Mouse (Mus musculus) ES-E14 (cell line): ENCODE measurements at regions not wholly inside any gene's neighbourhood (a gene's known extent, or its start where the extent isn't known, plus 50 kb on each side); places are given as distances from the start of the nearest gene placed in this dataset.

Source experiments
- DNase-seq: peaks from one replicate; pipeline ENCODE4 v3.0.0-alpha.2; 2013; ENCODE audit warnings: low read depth, low spot score
- H3K27ac ChIP-seq: 2 replicates; pipeline ENCODE4 v1.5.1; 2012; ENCODE audit warnings: low read depth, mild to moderate bottlenecking, low read length, moderate library complexity, mixed read lengths; ENCODE audit not compliant: poor library complexity, insufficient read depth, severe bottlenecking
- H3K36me3 ChIP-seq: 2 replicates; pipeline ENCODE4 v1.6.1; 2012; ENCODE audit warnings: mild to moderate bottlenecking, low read length, moderate library complexity, mixed read lengths; ENCODE audit not compliant: control insufficient read depth, poor library complexity, insufficient read depth, severe bottlenecking
- H3K4me1 ChIP-seq, 2 experiments: fragments of 150-350 bp in 1 of 2; sonication (generic) in 1 of 2; 2 replicates each; pipeline ENCODE4 v1.6.1; 2012; ENCODE audit warnings: low read length in 2 of 2, mild to moderate bottlenecking in 1 of 2, mixed read lengths in 1 of 2; ENCODE audit not compliant: control insufficient read depth in 2 of 2, insufficient read depth in 2 of 2, poor library complexity in 1 of 2
- H3K4me3 ChIP-seq, 2 experiments: fragments of 150-350 bp in 1 of 2; sonication (generic) in 1 of 2; 2 replicates each; pipeline ENCODE4 v1.5.1; 2012; ENCODE audit warnings: low read length in 2 of 2, low read depth in 1 of 2, mild to moderate bottlenecking in 1 of 2, mixed read lengths in 1 of 2; ENCODE audit not compliant: insufficient read depth in 1 of 2, poor library complexity in 1 of 2, severe bottlenecking in 1 of 2
- H3K9ac ChIP-seq: 2 replicates; pipeline ENCODE4 v1.6.1; 2012; ENCODE audit warnings: low read depth, mild to moderate bottlenecking, low read length, mixed read lengths; ENCODE audit not compliant: poor library complexity, insufficient read depth, severe bottlenecking
- H3K9me3 ChIP-seq: fragments of 150-350 bp; sonication (generic); 2 replicates; pipeline ENCODE4 v1.6.1; 2012; ENCODE audit warnings: low read depth, mild to moderate bottlenecking, low read length; ENCODE audit not compliant: control insufficient read depth, insufficient read depth
- CHD2 ChIP-seq: IDR thresholded peaks from 2 replicates; pipeline ENCODE4 v1.6.1; 2014; ENCODE audit warnings: mild to moderate bottlenecking, low read depth, low read length, inconsistent platforms
- HCFC1 ChIP-seq: IDR thresholded peaks from 2 replicates; pipeline ENCODE4 v1.6.1; 2012; ENCODE audit warnings: low read length, inconsistent platforms, borderline replicate concordance; ENCODE audit not compliant: insufficient read depth
- MAFK ChIP-seq: IDR thresholded peaks from 2 replicates; pipeline ENCODE4 v1.6.1; 2014; ENCODE audit warnings: mild to moderate bottlenecking, low read depth, low read length, inconsistent platforms; ENCODE audit not compliant: insufficient read depth
- ZC3H11A ChIP-seq: IDR thresholded peaks from 2 replicates; pipeline ENCODE4 v1.6.1; 2012; ENCODE audit warnings: low read depth, mild to moderate bottlenecking, inconsistent platforms, low read length, borderline replicate concordance
- ZNF384 ChIP-seq: IDR thresholded peaks from 2 replicates; pipeline ENCODE4 v1.6.1; 2012; ENCODE audit warnings: low read depth, low read length, inconsistent platforms
- in situ Hi-C, 2 experiments: fragments of 600-800 bp; cut with MboI; formaldehyde crosslinking; loops; one replicate each; pipeline ENCODE4 v1.15.1; 2025; ENCODE audit warnings: low sequenced_read_pairs in 2 of 2, inconsistent platforms in 1 of 2; ENCODE audit not compliant: unreplicated experiment in 2 of 2

- no peaks in the 10 kb centered on the region for H3K36me3 ChIP-seq
- no peaks in the 10 kb centered on the region for H3K4me1 ChIP-seq
- DNase-seq = no peak
- in situ Hi-C loops = no loop called here
- TF ChIP-seq HCFC1 (no peak), CHD2 (no peak), ZNF384 (no peak), ZC3H11A (no peak), MAFK (no peak)
- H3K27ac ChIP-seq = no peak overlapping the region
- no peak overlapping the region for H3K4me3 ChIP-seq
- no peak overlapping the region for H3K9ac ChIP-seq
- no peaks in the 10 kb centered on the region for H3K9me3 ChIP-seq
Measured at GRCm38 (mm10) chr4:72412100-72412788, 211.5 kb upstream of the Tle1 start.

- in situ Hi-C loops = no loop called here
- Histone ChIP-seq H3K9ac (no peak overlapping the region), H3K4me1 (no peaks in the 10 kb centered on the region), H3K4me3 (no peak overlapping the region), H3K36me3 (no peaks in the 10 kb centered on the region), H3K27ac (no peak overlapping the region), H3K9me3 (no peaks in the 10 kb centered on the region)
- no peak for DNase-seq
- no peak for TF ChIP-seq ZC3H11A
- no peak for TF ChIP-seq CHD2
- no peak for TF ChIP-seq ZNF384
- TF ChIP-seq HCFC1 = no peak
- no peak for TF ChIP-seq MAFK
Measured at GRCm38 (mm10) chr4:72411343-72411742, 210.6 kb upstream of the Tle1 start.

- Histone ChIP-seq H3K27ac (no peak overlapping the region), H3K36me3 (no peaks in the 10 kb centered on the region), H3K9ac (no peak overlapping the region), H3K4me1 (no peaks in the 10 kb centered on the region), H3K9me3 (no peaks in the 10 kb centered on the region), H3K4me3 (no peak overlapping the region)
- in situ Hi-C loops = no loop called here
- TF ChIP-seq ZC3H11A (no peak), CHD2 (no peak), ZNF384 (no peak), MAFK (no peak), HCFC1 (no peak)
- no peak for DNase-seq
Measured at GRCm38 (mm10) chr4:72400759-72401158, 200.0 kb upstream of the Tle1 start.

- no peak for TF ChIP-seq HCFC1
- Histone ChIP-seq H3K27ac (no peak overlapping the region), H3K4me1 (no peaks in the 10 kb centered on the region), H3K9ac (no peak overlapping the region), H3K4me3 (no peak overlapping the region), H3K36me3 (no peaks in the 10 kb centered on the region), H3K9me3 (no peaks in the 10 kb centered on the region)
- DNase-seq = no peak
- in situ Hi-C loops = no loop called here
Measured at GRCm38 (mm10) chr4:72391887-72392435, 191.2 kb upstream of the Tle1 start.
